ENCODE assay signal across 21 mouse cellular contexts in the genomic region with DNA sequence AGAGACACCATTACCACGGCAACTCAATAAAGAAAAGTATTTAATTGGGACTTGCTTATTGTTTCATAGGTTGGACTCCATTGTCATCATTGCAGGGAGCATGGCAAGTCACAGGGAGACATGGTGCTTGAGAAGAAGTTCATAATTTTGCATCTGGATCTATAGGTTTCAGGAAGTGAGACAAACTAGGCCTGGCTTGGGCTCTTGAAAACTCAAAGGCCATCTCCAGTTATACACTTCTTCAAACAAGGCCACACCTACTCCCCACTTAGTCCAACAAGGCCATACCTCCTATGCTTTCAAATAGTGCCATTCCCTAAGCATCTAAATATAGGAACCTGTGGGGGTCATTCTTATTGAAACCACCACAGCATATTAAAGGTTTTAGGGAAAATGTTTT.
DNase-seq lines count a peak whose midpoint lies in the region; ATAC-seq and TF ChIP-seq lines count a peak whose summit lies in the region.
"Had no signal": no experiment of that assay in that cellular context is flagged by ENCODE, and none has a peak within 500 bp of the region (broad histone marks: within the 10 kb centered on the region; RNA-seq: fewer than 3 reads in every experiment).

No protein-coding gene starts in this region.

- TF ChIP-seq EP300 in lung, postnatal 0 days (IDR thresholded peaks at IDR 0.05), result no peak

- peaks cover 10% of the 10 kb centered on the region for H3K27me3 ChIP-seq in forebrain, embryonic 11.5 days (ENCODE audit: control insufficient read depth, insufficient read depth, low read length)
- peaks cover 7% of the 10 kb centered on the region; the same call in 1 of the 2 replicates for H3K27me3 ChIP-seq in forebrain, embryonic 13.5 days
- H3K27me3 ChIP-seq in lung, postnatal 0 days (replicated peaks; ENCODE audit: insufficient read depth, low read length), result no peaks in the 10 kb centered on the region
- H3K27me3 ChIP-seq in intestine, postnatal 0 days (replicated peaks; ENCODE audit: control insufficient read depth, insufficient read depth, low read length), result no peaks in the 10 kb centered on the region
- H3K27me3 ChIP-seq: CH12.LX, Patski had no signal

- H3K27ac ChIP-seq in forebrain, embryonic 11.5 days (ENCODE audit: low read depth, low read length), result no peak overlapping the region
- no peak overlapping the region for H3K27ac ChIP-seq in forebrain, embryonic 13.5 days
- no peak overlapping the region for H3K27ac ChIP-seq in lung, postnatal 0 days (ENCODE audit: low read length)
- H3K27ac ChIP-seq in intestine, postnatal 0 days (ENCODE audit: low read depth, low read length), result no peak overlapping the region

- no peaks in the 10 kb centered on the region for H3K9me3 ChIP-seq in forebrain, embryonic 11.5 days (ENCODE audit: control insufficient read depth, low read length)
- no peaks in the 10 kb centered on the region for H3K9me3 ChIP-seq in forebrain, embryonic 13.5 days (replicated peaks)
- no peaks in the 10 kb centered on the region for H3K9me3 ChIP-seq in lung, postnatal 0 days (ENCODE audit: low read length)
- no peaks in the 10 kb centered on the region for H3K9me3 ChIP-seq in intestine, postnatal 0 days (ENCODE audit: control insufficient read depth)
- H3K9me3 ChIP-seq: G1E had no signal

- ATAC-seq in forebrain, embryonic 11.5 days (replicated peaks; ENCODE audit: low FRiP score), result 0 out of 2 replicates have a peak, but pooled peaks have one; percentile 49
- ATAC-seq in forebrain, embryonic 13.5 days, result no peak
- ATAC-seq in granulocyte monocyte progenitor cell, adult 5-6 weeks (replicated peaks; ENCODE audit: poor library complexity, severe bottlenecking), result peak; percentile 53
- ATAC-seq in megakaryocyte, adult 5-6 weeks (ENCODE audit: poor library complexity, severe bottlenecking), result peak; percentile 64
- no peak for ATAC-seq in lung, postnatal 0 days
- no peak for ATAC-seq in intestine, postnatal 0 days
- ATAC-seq: activated CD4-positive, CD25-positive, alpha-beta regulatory T cell, adult 4 months; CD4-positive, CD25-positive, alpha-beta regulatory T cell, adult 4 months; Patski had no signal

- H3K4me3 ChIP-seq in forebrain, embryonic 11.5 days (ENCODE audit: low read depth, low read length), result no peak overlapping the region
- H3K4me3 ChIP-seq in forebrain, embryonic 13.5 days, result no peak overlapping the region
- H3K4me3 ChIP-seq in lung, postnatal 0 days (ENCODE audit: low read depth, low read length), result no peak overlapping the region
- H3K4me3 ChIP-seq in intestine, postnatal 0 days (ENCODE audit: low read depth, low read length), result no peak overlapping the region

- WGBS in forebrain, embryonic 11.5 days, result 45% methylated on average over 1 of the region's 1 CpGs
- WGBS in forebrain, embryonic 13.5 days, result 59% methylated on average over 1 of the region's 1 CpGs
- 100% methylated on average over 1 of the region's 1 CpGs for WGBS in lung, postnatal 0 days
- 97% methylated on average over 1 of the region's 1 CpGs for WGBS in intestine, postnatal 0 days

- DNase-seq in forebrain, embryonic 11.5 days (ENCODE audit: low spot score), result no peak
- DNase-seq in lung, postnatal 0 days (ENCODE audit: low spot score), result no peak
- DNase-seq: adrenal gland, adult 2 months; adrenal gland, adult 8-10 months; adrenal gland, postnatal 10 days; adrenal gland, postnatal 14 days; adrenal gland, postnatal 25 days; adrenal gland, postnatal 36 days; B cell, adult 2 months; cerebellum, adult 11 months; cerebellum, adult 11-12 months; cerebellum, adult 18-20 months had no signal

- H3K36me3 ChIP-seq in forebrain, embryonic 11.5 days (ENCODE audit: control insufficient read depth, insufficient read depth, low read length), result no peaks in the 10 kb centered on the region
- no peaks in the 10 kb centered on the region for H3K36me3 ChIP-seq in forebrain, embryonic 13.5 days (ENCODE audit: poor library complexity, severe bottlenecking)
- H3K36me3 ChIP-seq in lung, postnatal 0 days (ENCODE audit: insufficient read depth, low read length), result no peaks in the 10 kb centered on the region
- no peaks in the 10 kb centered on the region for H3K36me3 ChIP-seq in intestine, postnatal 0 days (ENCODE audit: control insufficient read depth, insufficient read depth)
- H3K36me3 ChIP-seq: G1E had no signal

- no peaks in the 10 kb centered on the region for H3K4me1 ChIP-seq in forebrain, embryonic 11.5 days (replicated peaks; ENCODE audit: control insufficient read depth, insufficient read depth, low read length)
- 0 out of 2 replicates have a peak, but pooled peaks cover 4% of the 10 kb centered on the region for H3K4me1 ChIP-seq in forebrain, embryonic 13.5 days
- H3K4me1 ChIP-seq in lung, postnatal 0 days (ENCODE audit: insufficient read depth, low read depth, low read length), result no peaks in the 10 kb centered on the region
- no peaks in the 10 kb centered on the region for H3K4me1 ChIP-seq in intestine, postnatal 0 days (replicated peaks; ENCODE audit: control insufficient read depth, insufficient read depth, low read length)

- TF ChIP-seq CTCF in lung, postnatal 0 days (IDR thresholded peaks at IDR 0.05), result no peak
- TF ChIP-seq CTCF in intestine, postnatal 0 days (IDR thresholded peaks at IDR 0.05; ENCODE audit: low read depth), result no peak

- H3K4me2 ChIP-seq in forebrain, embryonic 11.5 days (ENCODE audit: low read depth, low read length, severe bottlenecking), result no peak overlapping the region
- no peak overlapping the region for H3K4me2 ChIP-seq in forebrain, embryonic 13.5 days
- no peak overlapping the region for H3K4me2 ChIP-seq in lung, postnatal 0 days (replicated peaks; ENCODE audit: low read depth, low read length)
- H3K4me2 ChIP-seq in intestine, postnatal 0 days (replicated peaks; ENCODE audit: low read depth), result no peak overlapping the region

- no peak overlapping the region for H3K9ac ChIP-seq in forebrain, embryonic 11.5 days (ENCODE audit: low read length)
- no peak overlapping the region for H3K9ac ChIP-seq in forebrain, embryonic 13.5 days
- H3K9ac ChIP-seq in lung, postnatal 0 days (replicated peaks; ENCODE audit: low read depth), result no peak overlapping the region
- no peak overlapping the region for H3K9ac ChIP-seq in intestine, postnatal 0 days (ENCODE audit: low read depth, low read length)

Comparison
In these comparisons a context has a peak if more than half of its experiments do, and no peak if none do; other contexts are left out.
1. ATAC-seq: peak in forebrain, embryonic 11.5 days (single experiment), granulocyte monocyte progenitor cell, adult 5-6 weeks (single experiment) and megakaryocyte, adult 5-6 weeks (single experiment); none in forebrain, embryonic 13.5 days (single experiment), lung, postnatal 0 days (single experiment) and intestine, postnatal 0 days (single experiment).